Mouse (Mus musculus) megakaryocyte, embryonic 14.5 days (primary cell): ENCODE data around the gene Cry2. TPM values are rescaled to one million over a fixed set of nuclear protein-coding genes. Genes with fewer than 3 reads are reported as not detected.
A peak's percentile ranks its signal among the peaks of the same experiment; 100 is the strongest.

Source experiments
- H3K27me3 ChIP-seq: replicated peaks from 2 replicates; pipeline ENCODE3; 2012; ENCODE audit warnings: inconsistent platforms
- H3K36me3 ChIP-seq: replicated peaks from 2 replicates; pipeline ENCODE3; 2012; ENCODE audit warnings: low read length, inconsistent platforms, mixed read lengths
- H3K4me1 ChIP-seq: 2 replicates; pipeline ENCODE4 v1.6.1; 2012; ENCODE audit warnings: inconsistent platforms
- H3K4me3 ChIP-seq: replicated peaks from 2 replicates; pipeline ENCODE3; 2012; ENCODE audit warnings: moderate library complexity, mild to moderate bottlenecking, inconsistent platforms
- H3K9me3 ChIP-seq: 2 replicates; pipeline ENCODE4 v1.6.1; 2012; ENCODE audit warnings: inconsistent platforms
- FLI1 ChIP-seq: IDR thresholded peaks from 2 replicates; pipeline ENCODE4 v1.6.1; 2012; ENCODE audit warnings: low read length, inconsistent platforms, mixed read lengths
- GATA1 ChIP-seq: IDR thresholded peaks from 3 replicates; pipeline ENCODE4 v1.6.1; 2012; ENCODE audit warnings: mixed read lengths, low read length, inconsistent platforms, borderline replicate concordance
- polyA plus RNA-seq: library from polyadenylated mRNA; stranded (reverse); fragments of >175 nt; gene quantifications from 2 replicates; pipeline ENCODE4 v1.2.3, GENCODE M21; 2012; ENCODE audit warnings: low replicate concordance; ENCODE audit not compliant: insufficient read depth

The Cry2 gene
- polyA plus RNA-seq, 1 experiment: 4.1 TPM

- TF ChIP-seq GATA1: no peak
- TF ChIP-seq FLI1: no peak
These were observed 27.4 kb upstream of the Cry2 start for GRCm38 (mm10) chr2:92461215-92461614.

DNA sequence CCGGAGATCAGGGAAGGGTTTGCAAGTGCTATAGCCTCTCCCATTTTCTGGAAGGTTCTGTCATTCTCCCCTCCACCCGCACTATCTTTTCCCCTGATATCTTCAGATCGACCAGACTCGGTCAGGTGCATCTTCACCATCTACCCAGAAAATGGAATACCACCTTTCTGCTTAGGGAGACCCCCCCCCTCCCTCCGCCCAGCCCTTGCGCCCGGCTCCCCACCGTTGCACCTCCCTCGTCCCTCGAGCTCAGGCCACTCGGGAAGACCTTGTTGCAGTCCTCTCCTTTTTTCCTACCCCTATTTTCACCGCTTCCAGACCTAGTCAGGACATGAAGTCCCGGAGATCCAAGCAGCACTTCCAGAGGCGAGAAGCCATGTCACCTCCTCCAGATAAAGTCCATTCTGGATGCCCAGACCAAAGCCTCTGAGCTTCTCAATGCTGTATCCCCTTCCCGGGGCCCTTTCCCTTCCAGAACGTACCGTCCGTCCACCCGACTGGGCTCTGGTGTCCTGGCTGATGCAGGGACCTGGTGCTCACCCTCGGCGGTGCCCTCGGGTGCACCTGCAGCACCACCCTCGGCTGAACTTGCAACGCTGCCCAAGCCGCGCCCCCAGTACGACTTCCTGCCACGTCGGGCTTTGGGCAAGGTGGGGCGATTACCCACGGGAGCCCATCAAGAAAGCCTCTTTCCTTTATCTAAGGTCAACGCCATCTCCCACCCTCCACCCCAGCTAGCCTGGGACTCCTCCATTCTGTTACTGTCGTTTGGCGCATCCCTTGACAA lies 26.3 kb upstream of the Cry2 start, which contains the start of gene Slc35c1:
TSS of gene Slc35c1 (minus strand) at position 618 of the 787 bp plus-strand sequence.
- TF ChIP-seq GATA1 (no peak), FLI1 (no peak)
- Histone ChIP-seq H3K4me3 (peak within 1 kb of the TSS; percentile 99), H3K27me3 (no peaks in the 10 kb centered on the region), H3K9me3 (peaks cover under 1% of the 10 kb centered on the region; the same call in 1 of the 2 replicates), H3K36me3 (peaks cover 8% of the 10 kb centered on the region), H3K4me1 (peaks cover 65% of the 10 kb centered on the region)

More at GRCm38 (mm10) chr2:92461215-92461614, 27.4 kb upstream of the Cry2 start:
- peaks cover 2% of the 10 kb centered on the region for H3K36me3 ChIP-seq
- peaks cover 8% of the 10 kb centered on the region for H3K9me3 ChIP-seq
- peaks cover 57% of the 10 kb centered on the region for H3K4me1 ChIP-seq
- H3K27me3 ChIP-seq: no peaks in the 10 kb centered on the region
- no peak overlapping the region for H3K4me3 ChIP-seq

- peaks cover 16% of the 10 kb centered on the region for H3K36me3 ChIP-seq
- H3K9me3 ChIP-seq: no peaks in the 10 kb centered on the region
- H3K4me3 ChIP-seq: peak overlapping the region; percentile 99
- no peaks in the 10 kb centered on the region for H3K27me3 ChIP-seq
- peaks cover 65% of the 10 kb centered on the region for H3K4me1 ChIP-seq
- TF ChIP-seq GATA1 (no peak), FLI1 (no peak)
These were observed 25.5 kb upstream of the Cry2 start for GRCm38 (mm10) chr2:92459141-92459920.

- H3K9me3 ChIP-seq: no peaks in the 10 kb centered on the region
- H3K4me3 ChIP-seq: peak overlapping the region; percentile 99
- TF ChIP-seq FLI1 (no peak), GATA1 (no peak)
- peaks cover 24% of the 10 kb centered on the region for H3K36me3 ChIP-seq
- peaks cover 65% of the 10 kb centered on the region for H3K4me1 ChIP-seq
- no peaks in the 10 kb centered on the region for H3K27me3 ChIP-seq
These were observed 24.6 kb upstream of the Cry2 start for GRCm38 (mm10) chr2:92458481-92458880.

GRCm38 (mm10) chr2:92456970-92457530 lies 23.2 kb upstream of the Cry2 start:
- no peaks in the 10 kb centered on the region for H3K9me3 ChIP-seq
- no peaks in the 10 kb centered on the region for H3K27me3 ChIP-seq
- peaks cover 72% of the 10 kb centered on the region for H3K4me1 ChIP-seq
- H3K4me3 ChIP-seq: peak overlapping the region; percentile 99
- TF ChIP-seq FLI1: no peak
- TF ChIP-seq GATA1: no peak
- peaks cover 38% of the 10 kb centered on the region for H3K36me3 ChIP-seq

- Histone ChIP-seq H3K4me3 (peak overlapping the region; percentile 99), H3K9me3 (no peaks in the 10 kb centered on the region), H3K4me1 (peaks cover 82% of the 10 kb centered on the region), H3K27me3 (no peaks in the 10 kb centered on the region), H3K36me3 (peaks cover 42% of the 10 kb centered on the region)
- TF ChIP-seq FLI1 (no peak), GATA1 (no peak)
These were observed 21.9 kb upstream of the Cry2 start for GRCm38 (mm10) chr2:92455704-92456103.

DNA sequence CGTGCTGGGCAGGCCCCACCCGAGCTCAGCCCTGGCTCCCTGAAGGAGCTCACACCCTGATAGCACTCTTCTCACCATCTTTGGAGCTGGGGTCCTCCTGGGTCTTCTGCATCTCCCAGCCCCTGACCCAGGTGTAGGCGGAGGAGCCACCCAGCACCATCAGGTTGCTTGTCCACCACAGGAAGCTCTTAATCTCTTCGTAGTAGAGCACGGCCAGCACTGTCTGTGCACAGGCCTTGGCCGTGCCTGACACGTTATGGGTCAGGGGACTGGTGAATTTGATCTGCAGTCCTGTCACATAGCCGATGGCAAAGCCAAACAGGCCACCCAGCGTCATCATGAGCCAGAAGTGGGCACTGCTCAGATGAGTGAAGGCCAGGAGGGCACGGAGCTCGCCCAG lies 20.3 kb upstream of the Cry2 start:
- no peaks in the 10 kb centered on the region for H3K9me3 ChIP-seq
- H3K4me1 ChIP-seq: peaks cover 76% of the 10 kb centered on the region
- peaks cover 10% of the 10 kb centered on the region for H3K27me3 ChIP-seq
- TF ChIP-seq GATA1: no peak
- no peak for TF ChIP-seq FLI1
- no peak overlapping the region for H3K4me3 ChIP-seq
- peaks cover 42% of the 10 kb centered on the region for H3K36me3 ChIP-seq

DNA sequence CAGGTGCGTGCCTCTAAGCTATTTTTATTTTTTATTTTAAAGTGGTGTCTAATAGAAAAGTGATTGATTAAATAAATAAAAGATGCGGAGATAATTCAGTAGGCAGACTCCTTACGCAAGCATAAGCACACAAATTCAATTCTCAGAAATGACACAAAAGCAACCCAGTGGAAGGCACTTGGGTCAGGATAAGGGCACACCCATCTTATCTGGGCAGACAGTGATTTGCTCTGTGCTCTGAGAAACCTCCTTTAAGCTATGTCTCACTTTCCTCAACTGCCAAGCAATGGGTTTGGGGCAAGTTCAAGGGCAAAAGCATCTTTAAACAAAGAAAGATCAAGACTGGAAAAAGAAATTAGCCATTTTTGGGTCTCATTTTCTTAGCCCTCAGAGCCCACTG lies 17.3 kb upstream of the Cry2 start:
- Histone ChIP-seq H3K27me3 (peaks cover 11% of the 10 kb centered on the region), H3K36me3 (peaks cover 40% of the 10 kb centered on the region), H3K4me3 (no peak overlapping the region), H3K9me3 (no peaks in the 10 kb centered on the region), H3K4me1 (peaks cover 63% of the 10 kb centered on the region)
- TF ChIP-seq FLI1 (no peak), GATA1 (no peak)

DNA sequence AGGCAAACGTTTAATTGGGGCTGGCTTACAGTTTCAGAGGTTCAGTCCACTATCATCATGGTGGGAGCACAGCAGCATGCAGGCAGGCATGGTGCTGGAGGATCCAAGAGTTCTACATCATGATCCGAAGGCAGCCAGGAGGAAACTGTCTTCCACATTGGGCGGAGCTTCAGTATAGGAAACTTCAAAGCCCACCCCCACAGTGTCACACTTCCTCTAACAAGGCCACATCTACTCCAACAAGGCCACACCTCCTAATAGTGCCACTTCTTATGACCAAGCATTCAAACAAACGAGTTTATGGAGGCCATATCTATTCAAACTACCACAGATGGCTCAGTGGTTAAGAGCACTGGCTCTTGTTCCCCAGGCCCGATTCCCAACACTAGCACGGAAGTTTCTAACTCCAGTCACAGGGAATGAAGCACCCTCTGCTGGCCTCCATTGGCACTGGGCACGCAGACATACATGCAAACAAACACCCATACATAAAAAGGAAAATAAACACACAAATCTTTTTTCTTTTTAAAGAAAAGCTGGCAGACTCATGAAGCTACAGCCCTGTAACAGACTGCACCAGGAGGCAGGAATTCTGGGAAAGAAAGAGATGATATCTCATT lies 13.4 kb upstream of the Cry2 start:
- peaks cover 11% of the 10 kb centered on the region for H3K27me3 ChIP-seq
- no peak overlapping the region for H3K4me3 ChIP-seq
- no peaks in the 10 kb centered on the region for H3K9me3 ChIP-seq
- TF ChIP-seq FLI1: no peak
- no peak for TF ChIP-seq GATA1
- peaks cover 63% of the 10 kb centered on the region for H3K4me1 ChIP-seq
- peaks cover 6% of the 10 kb centered on the region for H3K36me3 ChIP-seq
